Mouse (Mus musculus): Measurements from ENCODE around the gene Ptprd. TPM values are rescaled to one million over a fixed set of nuclear protein-coding genes. Genes with fewer than 3 reads are reported as not detected.

Ptprd gene
- polyA plus RNA-seq, 1 experiment from 2014 or later: 18.6 TPM

DNA sequence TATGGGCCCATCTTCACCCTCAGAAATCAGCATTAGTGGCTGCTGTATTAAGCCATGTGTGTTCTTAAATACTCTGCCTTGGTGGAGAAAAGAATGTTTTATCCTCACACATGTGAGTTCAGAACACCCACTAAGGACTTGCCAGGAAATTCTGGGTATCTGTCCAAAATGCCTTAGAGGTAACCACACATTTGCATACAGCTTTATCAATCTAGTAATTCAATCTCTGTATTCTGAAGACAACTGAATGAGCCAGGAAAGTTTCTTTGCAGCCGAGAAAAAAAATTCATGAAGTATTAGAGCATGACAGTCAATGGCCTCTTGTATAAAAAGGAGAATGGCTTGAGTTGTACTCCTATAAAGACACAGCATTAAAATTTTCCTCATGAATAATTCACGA, 2057.6 kb downstream of the Ptprd start:
- no peaks in the 10 kb centered on the region for H3K36me3 ChIP-seq (ENCODE audit: control insufficient read depth, insufficient read depth, low read length)
- H3K4me2 ChIP-seq: no peak overlapping the region
- 38% methylated on average over 2 of the region's 2 CpGs for WGBS
- no peak for ATAC-seq (ENCODE audit: low FRiP score)
- no peaks in the 10 kb centered on the region for H3K4me1 ChIP-seq (ENCODE audit: control insufficient read depth, insufficient read depth, low read length)
- no peak overlapping the region for H3K4me3 ChIP-seq (ENCODE audit: low read depth, low read length)
- no peaks in the 10 kb centered on the region for H3K9me3 ChIP-seq (ENCODE audit: control insufficient read depth, low read length)
- H3K27ac ChIP-seq (ENCODE audit: low read depth, low read length): no peak overlapping the region
- no peaks in the 10 kb centered on the region for H3K27me3 ChIP-seq (ENCODE audit: control insufficient read depth, insufficient read depth, low read length)
- DNase-seq (ENCODE audit: low spot score, missing footprints): peak; percentile 81
- no peak overlapping the region for H3K9ac ChIP-seq (ENCODE audit: low read length)

DNA sequence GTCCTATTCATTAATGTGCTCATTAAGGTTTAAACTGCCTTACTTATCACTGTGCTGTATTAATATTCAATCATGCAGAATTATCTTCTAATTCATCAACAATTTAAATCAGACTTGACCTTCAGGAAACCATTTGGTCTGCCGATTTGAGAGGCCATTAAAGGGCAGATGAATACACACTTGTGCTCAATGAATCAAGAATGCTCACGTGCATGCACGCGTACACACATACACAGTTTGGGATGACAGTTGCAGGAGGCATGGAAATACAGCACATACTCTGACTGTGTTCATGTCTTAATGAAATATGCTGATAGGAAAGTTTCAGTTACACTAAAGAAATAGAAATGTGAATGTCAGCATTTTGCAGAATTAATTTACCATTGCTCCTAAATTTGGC, 2066.8 kb downstream of the Ptprd start:
- Histone ChIP-seq H3K4me3 (ENCODE audit: low read depth, low read length) (no peak overlapping the region), H3K27me3 (ENCODE audit: control insufficient read depth, insufficient read depth, low read length) (no peaks in the 10 kb centered on the region), H3K27ac (ENCODE audit: low read depth, low read length) (no peak overlapping the region), H3K9me3 (ENCODE audit: control insufficient read depth, low read length) (no peaks in the 10 kb centered on the region), H3K36me3 (ENCODE audit: control insufficient read depth, insufficient read depth, low read length) (no peaks in the 10 kb centered on the region), H3K4me1 (ENCODE audit: control insufficient read depth, insufficient read depth, low read length) (no peaks in the 10 kb centered on the region), H3K9ac (ENCODE audit: low read length) (no peak overlapping the region), H3K4me2 (no peak overlapping the region)
- DNase-seq (ENCODE audit: low spot score, missing footprints): no peak
- no peak for ATAC-seq (ENCODE audit: low FRiP score)
- 84% methylated on average over 4 of the region's 4 CpGs for WGBS

DNA sequence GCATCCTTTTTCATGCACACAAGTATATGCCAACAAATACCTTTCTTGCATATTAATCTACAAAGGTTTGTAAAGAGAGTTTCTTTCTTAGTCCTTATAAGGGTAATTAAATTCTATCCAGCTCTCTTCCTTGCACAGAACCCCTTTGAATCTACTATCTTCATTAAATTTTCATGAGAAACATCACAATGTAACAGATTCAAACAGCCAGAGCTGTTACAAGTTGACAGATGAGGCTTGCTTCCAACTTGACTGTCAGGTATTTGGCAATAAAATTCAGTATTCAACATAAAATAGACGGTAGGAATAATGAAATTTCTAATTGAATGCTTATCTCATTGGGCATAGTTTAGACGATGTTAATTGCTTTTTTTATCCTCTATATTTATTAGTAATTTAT, 2067.4 kb downstream of the Ptprd start:
- no peak overlapping the region for H3K4me3 ChIP-seq (ENCODE audit: low read depth, low read length)
- H3K9me3 ChIP-seq (ENCODE audit: control insufficient read depth, low read length): no peaks in the 10 kb centered on the region
- no peak for ATAC-seq (ENCODE audit: low FRiP score)
- no peak overlapping the region for H3K9ac ChIP-seq (ENCODE audit: low read length)
- no peaks in the 10 kb centered on the region for H3K4me1 ChIP-seq (ENCODE audit: control insufficient read depth, insufficient read depth, low read length)
- no peaks in the 10 kb centered on the region for H3K36me3 ChIP-seq (ENCODE audit: control insufficient read depth, insufficient read depth, low read length)
- H3K27me3 ChIP-seq (ENCODE audit: control insufficient read depth, insufficient read depth, low read length): no peaks in the 10 kb centered on the region
- H3K4me2 ChIP-seq: no peak overlapping the region
- 72% methylated on average over 2 of the region's 2 CpGs for WGBS
- H3K27ac ChIP-seq (ENCODE audit: low read depth, low read length): no peak overlapping the region
- no peak for DNase-seq (ENCODE audit: low spot score, missing footprints)

- ATAC-seq (ENCODE audit: low FRiP score): no peak
- DNase-seq (ENCODE audit: low spot score, missing footprints): no peak
- Histone ChIP-seq H3K27ac (ENCODE audit: low read depth, low read length) (no peak overlapping the region), H3K36me3 (ENCODE audit: control insufficient read depth, insufficient read depth, low read length) (no peaks in the 10 kb centered on the region), H3K4me2 (no peak overlapping the region), H3K27me3 (ENCODE audit: control insufficient read depth, insufficient read depth, low read length) (no peaks in the 10 kb centered on the region), H3K9ac (ENCODE audit: low read length) (no peak overlapping the region), H3K9me3 (ENCODE audit: control insufficient read depth, low read length) (no peaks in the 10 kb centered on the region), H3K4me1 (ENCODE audit: control insufficient read depth, insufficient read depth, low read length) (no peaks in the 10 kb centered on the region), H3K4me3 (ENCODE audit: low read depth, low read length) (no peak overlapping the region)
- WGBS: 51% methylated on average over 3 of the region's 3 CpGs
Observed at GRCm38 (mm10) chr4:76137901-76138300, 2073.9 kb downstream of the Ptprd start.

- DNase-seq (ENCODE audit: low spot score, missing footprints): peak; percentile 56
- H3K4me2 ChIP-seq: no peak overlapping the region
- no peaks in the 10 kb centered on the region for H3K4me1 ChIP-seq (ENCODE audit: control insufficient read depth, insufficient read depth, low read length)
- no peak overlapping the region for H3K9ac ChIP-seq (ENCODE audit: low read length)
- no peaks in the 10 kb centered on the region for H3K27me3 ChIP-seq (ENCODE audit: control insufficient read depth, insufficient read depth, low read length)
- no peaks in the 10 kb centered on the region for H3K9me3 ChIP-seq (ENCODE audit: control insufficient read depth, low read length)
- ATAC-seq (ENCODE audit: low FRiP score): no peak
- no peak overlapping the region for H3K4me3 ChIP-seq (ENCODE audit: low read depth, low read length)
- H3K36me3 ChIP-seq (ENCODE audit: control insufficient read depth, insufficient read depth, low read length): no peaks in the 10 kb centered on the region
- 87% methylated on average over 14 of the region's 14 CpGs for WGBS
- H3K27ac ChIP-seq (ENCODE audit: low read depth, low read length): no peak overlapping the region
Observed at GRCm38 (mm10) chr4:76136625-76137024, 2075.1 kb downstream of the Ptprd start.

DNA sequence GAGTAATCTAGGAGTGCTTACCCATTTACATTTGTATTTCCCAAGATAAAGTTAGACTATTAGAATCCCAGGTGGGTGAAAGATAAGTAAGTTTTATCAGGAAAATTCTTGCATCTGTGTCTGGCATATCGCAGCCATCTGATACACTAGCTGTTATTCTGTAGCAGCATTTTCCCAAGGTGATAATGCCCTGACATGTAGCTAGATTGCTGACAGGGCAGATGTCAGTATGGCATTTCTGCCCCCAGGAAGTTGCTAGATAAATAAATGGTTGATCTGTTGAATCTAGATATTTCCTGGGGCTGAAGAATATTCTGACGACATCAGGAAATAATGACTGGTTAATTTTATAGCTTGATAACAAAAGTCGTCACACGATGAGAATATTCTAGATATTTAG, 2119.9 kb downstream of the Ptprd start:
- Histone ChIP-seq H3K4me2 (no peak overlapping the region), H3K9ac (ENCODE audit: low read length) (no peak overlapping the region), H3K27ac (ENCODE audit: low read depth, low read length) (no peak overlapping the region), H3K27me3 (ENCODE audit: control insufficient read depth, insufficient read depth, low read length) (no peaks in the 10 kb centered on the region), H3K9me3 (ENCODE audit: control insufficient read depth, low read length) (no peaks in the 10 kb centered on the region), H3K36me3 (ENCODE audit: control insufficient read depth, insufficient read depth, low read length) (no peaks in the 10 kb centered on the region), H3K4me1 (ENCODE audit: control insufficient read depth, insufficient read depth, low read length) (no peaks in the 10 kb centered on the region), H3K4me3 (ENCODE audit: low read depth, low read length) (no peak overlapping the region)
- DNase-seq (ENCODE audit: low spot score, missing footprints) (no peak), ATAC-seq (ENCODE audit: low FRiP score) (no peak)
- WGBS: 95% methylated on average over 4 of the region's 4 CpGs

DNA sequence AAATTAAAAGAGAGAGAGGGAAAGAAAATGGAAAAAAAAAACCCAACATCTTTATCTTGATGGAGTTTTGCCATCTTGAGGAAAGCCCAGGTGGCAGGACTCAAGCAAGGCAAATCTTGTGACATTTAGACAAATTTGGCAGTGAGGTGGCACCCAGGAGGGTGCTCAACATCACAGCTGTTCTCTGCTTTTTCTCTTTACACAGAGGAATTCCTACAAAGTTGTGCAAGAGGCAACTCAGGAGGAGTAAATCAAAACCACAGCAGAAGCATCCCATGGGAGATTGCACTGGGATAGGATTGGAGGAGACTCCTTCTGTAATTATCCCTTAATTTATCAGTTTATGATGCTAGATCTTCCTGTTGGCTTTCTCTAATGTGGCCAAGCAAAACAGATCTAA, 2121.9 kb downstream of the Ptprd start:
- Histone ChIP-seq H3K4me1 (ENCODE audit: control insufficient read depth, insufficient read depth, low read length) (no peaks in the 10 kb centered on the region), H3K4me3 (ENCODE audit: low read depth, low read length) (no peak overlapping the region), H3K27me3 (ENCODE audit: control insufficient read depth, insufficient read depth, low read length) (no peaks in the 10 kb centered on the region), H3K9me3 (ENCODE audit: control insufficient read depth, low read length) (no peaks in the 10 kb centered on the region), H3K4me2 (no peak overlapping the region), H3K27ac (ENCODE audit: low read depth, low read length) (no peak overlapping the region), H3K9ac (ENCODE audit: low read length) (no peak overlapping the region), H3K36me3 (ENCODE audit: control insufficient read depth, insufficient read depth, low read length) (no peaks in the 10 kb centered on the region)
- no peak for DNase-seq (ENCODE audit: low spot score, missing footprints)
- ATAC-seq (ENCODE audit: low FRiP score): no peak

DNA sequence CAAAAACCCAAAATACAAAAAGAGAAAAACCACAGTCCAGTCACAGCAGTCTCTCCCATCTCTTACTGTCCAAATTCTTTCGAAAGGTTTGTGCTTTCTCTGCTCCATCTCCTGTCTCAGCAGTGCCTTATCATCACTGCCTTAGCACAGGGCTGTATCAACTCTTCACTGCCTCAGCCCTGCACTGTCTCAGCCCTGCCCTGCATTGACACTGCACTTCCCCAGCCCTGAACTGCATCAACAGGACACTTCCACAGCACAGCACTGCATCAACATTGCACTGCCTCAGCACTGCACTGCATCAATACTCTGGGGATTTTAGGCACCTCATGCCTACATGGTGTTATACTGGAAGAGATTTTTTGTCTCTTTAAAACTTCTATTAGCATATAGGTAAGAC, 2135.7 kb downstream of the Ptprd start:
- H3K4me2 ChIP-seq: no peak overlapping the region
- H3K27ac ChIP-seq (ENCODE audit: low read depth, low read length): no peak overlapping the region
- no peaks in the 10 kb centered on the region for H3K4me1 ChIP-seq (ENCODE audit: control insufficient read depth, insufficient read depth, low read length)
- H3K9ac ChIP-seq (ENCODE audit: low read length): no peak overlapping the region
- 100% methylated on average over 1 of the region's 1 CpGs for WGBS
- DNase-seq (ENCODE audit: low spot score, missing footprints) (no peak), ATAC-seq (ENCODE audit: low FRiP score) (no peak)
- H3K9me3 ChIP-seq (ENCODE audit: control insufficient read depth, low read length): no peaks in the 10 kb centered on the region
- no peaks in the 10 kb centered on the region for H3K27me3 ChIP-seq (ENCODE audit: control insufficient read depth, insufficient read depth, low read length)
- no peak overlapping the region for H3K4me3 ChIP-seq (ENCODE audit: low read depth, low read length)
- H3K36me3 ChIP-seq (ENCODE audit: control insufficient read depth, insufficient read depth, low read length): no peaks in the 10 kb centered on the region

GRCm38 (mm10) chr4:76073286-76073685, 2138.5 kb downstream of the Ptprd start:
- no peaks in the 10 kb centered on the region for H3K36me3 ChIP-seq (ENCODE audit: control insufficient read depth, insufficient read depth, low read length)
- no peak overlapping the region for H3K27ac ChIP-seq (ENCODE audit: low read depth, low read length)
- no peak overlapping the region for H3K4me2 ChIP-seq
- H3K9me3 ChIP-seq (ENCODE audit: control insufficient read depth, low read length): no peaks in the 10 kb centered on the region
- no peak overlapping the region for H3K4me3 ChIP-seq (ENCODE audit: low read depth, low read length)
- no peaks in the 10 kb centered on the region for H3K4me1 ChIP-seq (ENCODE audit: control insufficient read depth, insufficient read depth, low read length)
- no peak for DNase-seq (ENCODE audit: low spot score, missing footprints)
- no peak for ATAC-seq (ENCODE audit: low FRiP score)
- no peaks in the 10 kb centered on the region for H3K27me3 ChIP-seq (ENCODE audit: control insufficient read depth, insufficient read depth, low read length)
- whole genome bisulfite sequencing: 89% methylated on average over 3 of the region's 3 CpGs
- H3K9ac ChIP-seq (ENCODE audit: low read length): no peak overlapping the region

GRCm38 (mm10) chr4:76071720-76072119, 2140.0 kb downstream of the Ptprd start:
- H3K4me3 ChIP-seq (ENCODE audit: low read depth, low read length): no peak overlapping the region
- no peaks in the 10 kb centered on the region for H3K4me1 ChIP-seq (ENCODE audit: control insufficient read depth, insufficient read depth, low read length)
- no peaks in the 10 kb centered on the region for H3K27me3 ChIP-seq (ENCODE audit: control insufficient read depth, insufficient read depth, low read length)
- H3K9me3 ChIP-seq (ENCODE audit: control insufficient read depth, low read length): no peaks in the 10 kb centered on the region
- no peak overlapping the region for H3K27ac ChIP-seq (ENCODE audit: low read depth, low read length)
- DNase-seq (ENCODE audit: low spot score, missing footprints): no peak
- H3K9ac ChIP-seq (ENCODE audit: low read length): no peak overlapping the region
- no peak overlapping the region for H3K4me2 ChIP-seq
- 83% methylated on average over 6 of the region's 6 CpGs for WGBS
- no peak for ATAC-seq (ENCODE audit: low FRiP score)
- no peaks in the 10 kb centered on the region for H3K36me3 ChIP-seq (ENCODE audit: control insufficient read depth, insufficient read depth, low read length)

Data from midbrain, embryonic 11.5 days (tissue).